Mouse (Mus musculus) small intestine, adult 2 months (tissue): ENCODE results near the gene Gm6370.
"Not testable (repeated sequence)": the region's sequence is repeated elsewhere in the genome, so short reads cannot be mapped to it uniquely, and the experiment has no call there.

Source experiments
- CTCF ChIP-seq: fragments of 200-500 bp; IDR thresholded peaks from 2 replicates; pipeline ENCODE4 v1.5.1; 2012; ENCODE audit warnings: low read depth, mild to moderate bottlenecking, control low read depth, inconsistent platforms, low read length, moderate library complexity, mixed read lengths; ENCODE audit not compliant: insufficient replicate concordance, insufficient read length; ENCODE audit errors: extremely low read depth
- POLR2A ChIP-seq: fragments of 200-500 bp; IDR thresholded peaks from 2 replicates; pipeline ENCODE4 v1.6.1; 2012; ENCODE audit warnings: low read depth, mild to moderate bottlenecking, control low read depth, inconsistent platforms, low read length, moderate library complexity

- TF ChIP-seq POLR2A, CTCF: not testable (repeated sequence)
Observed at GRCm38 (mm10) chr5:146481665-146482064, 9.5 kb upstream of the Gm6370 start, which contains the start of gene Gm6408.
